Mouse (Mus musculus): ENCODE results near the gene Fam171a2. TPM values are rescaled to one million over a fixed set of nuclear protein-coding genes. Genes with fewer than 3 reads are reported as not detected.
A peak's percentile ranks its signal among the peaks of the same experiment; 100 is the strongest.
"Not testable (repeated sequence)": the region's sequence is repeated elsewhere in the genome, so short reads cannot be mapped to it uniquely, and the experiment has no call there.

The Fam171a2 gene
- polyA plus RNA-seq, 1 experiment from 2014 or later = 2.5 TPM

DNA sequence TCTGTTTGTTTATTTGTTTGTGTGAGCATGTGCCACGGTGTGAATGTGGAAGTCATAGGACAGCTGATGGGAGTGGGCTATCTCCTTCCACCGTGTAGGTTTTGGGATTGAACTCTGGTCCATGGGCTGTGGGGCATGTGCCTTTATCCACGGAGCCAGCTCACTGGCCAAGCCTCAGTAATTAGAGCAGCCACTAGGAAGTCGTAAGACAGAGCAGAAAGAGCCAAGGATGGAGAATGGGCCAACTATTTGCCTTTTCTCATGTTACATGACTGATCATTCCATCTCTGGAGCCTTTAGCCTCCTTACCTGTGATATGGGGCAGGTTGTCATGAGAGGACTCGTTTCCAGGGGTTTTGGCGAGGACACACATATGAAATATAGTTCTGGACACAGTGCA, 51.2 kb downstream of the Fam171a2 start:
- Histone ChIP-seq H3K9ac (ENCODE audit: low read length) (no peak overlapping the region), H3K27ac (ENCODE audit: low read length) (no peak overlapping the region), H3K27me3 (ENCODE audit: control insufficient read depth, insufficient read depth, low read length) (peaks cover 16% of the 10 kb centered on the region), H3K9me3 (replicated peaks; ENCODE audit: control insufficient read depth, low read length) (no peaks in the 10 kb centered on the region), H3K4me3 (replicated peaks; ENCODE audit: low read length) (no peak overlapping the region), H3K4me2 (ENCODE audit: low read depth, low read length) (no peak overlapping the region), H3K4me1 (ENCODE audit: control insufficient read depth, insufficient read depth, low read length) (peaks cover 28% of the 10 kb centered on the region), H3K36me3 (ENCODE audit: control insufficient read depth, insufficient read depth, low read length) (no peaks in the 10 kb centered on the region)
- 55% methylated on average over 6 of the region's 6 CpGs for WGBS
- no peak for ATAC-seq (ENCODE audit: insufficient read depth, low FRiP score)

DNA sequence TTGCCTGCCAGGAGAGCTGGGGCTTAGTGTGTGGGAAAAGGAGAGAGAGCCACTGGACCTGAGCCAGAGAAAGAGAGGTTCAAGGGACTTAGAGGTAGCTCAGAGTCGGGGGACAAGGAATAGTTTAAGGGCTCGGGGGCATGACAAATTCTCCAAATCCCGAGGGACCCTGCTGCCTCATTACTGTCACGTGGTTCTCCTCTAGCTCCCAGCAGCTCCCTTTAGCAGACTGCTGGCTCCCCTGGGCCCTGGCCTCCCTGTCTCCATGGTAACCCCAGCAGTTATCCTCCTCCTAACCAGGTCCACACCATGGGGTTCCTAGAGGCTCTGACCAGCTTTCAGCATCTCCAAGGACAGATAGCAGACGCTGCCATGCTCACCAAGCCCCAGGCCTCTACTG, 52.2 kb downstream of the Fam171a2 start:
- 20% methylated on average over 5 of the region's 5 CpGs for WGBS
- Histone ChIP-seq H3K9ac (ENCODE audit: low read length) (no peak overlapping the region), H3K4me1 (ENCODE audit: control insufficient read depth, insufficient read depth, low read length) (peaks cover 28% of the 10 kb centered on the region), H3K4me3 (replicated peaks; ENCODE audit: low read length) (no peak overlapping the region), H3K9me3 (replicated peaks; ENCODE audit: control insufficient read depth, low read length) (no peaks in the 10 kb centered on the region), H3K36me3 (ENCODE audit: control insufficient read depth, insufficient read depth, low read length) (no peaks in the 10 kb centered on the region), H3K4me2 (ENCODE audit: low read depth, low read length) (no peak overlapping the region), H3K27ac (ENCODE audit: low read length) (no peak overlapping the region), H3K27me3 (ENCODE audit: control insufficient read depth, insufficient read depth, low read length) (peaks cover 14% of the 10 kb centered on the region)
- ATAC-seq (ENCODE audit: insufficient read depth, low FRiP score) = no peak

DNA sequence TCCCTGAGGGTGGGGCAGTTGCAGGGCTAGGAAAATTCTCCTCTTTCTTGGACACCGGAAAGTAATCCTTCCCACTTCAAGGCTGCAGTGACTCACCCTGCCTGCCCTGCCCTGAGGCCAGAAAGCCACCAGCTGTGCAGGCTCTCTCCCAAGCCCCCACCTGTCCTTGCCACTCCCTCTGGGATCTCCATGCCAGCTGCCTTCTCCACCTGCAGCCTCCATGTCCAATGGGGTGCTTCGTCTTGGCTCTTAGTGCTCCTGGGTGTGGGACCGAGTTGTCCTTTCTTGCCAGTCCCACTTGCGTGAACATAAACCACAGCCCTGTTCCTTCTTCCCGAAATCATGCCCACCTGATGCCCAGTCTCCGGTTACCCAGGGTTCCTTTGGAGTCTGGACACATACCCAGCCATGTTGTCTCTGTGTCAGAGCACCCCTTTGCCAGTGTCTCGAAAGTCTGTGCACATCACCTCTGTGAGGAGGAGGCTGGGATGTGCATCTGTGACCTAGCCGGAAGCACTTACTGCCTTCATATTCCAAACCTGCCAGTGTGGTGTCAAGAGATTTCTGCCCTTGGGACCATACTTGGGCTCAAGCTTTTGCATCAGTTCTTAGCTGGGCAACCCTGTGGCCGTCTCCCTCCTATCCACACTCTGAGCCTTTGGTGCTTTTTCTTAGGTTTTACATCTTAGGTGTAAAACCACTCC, 52.9 kb downstream of the Fam171a2 start:
- H3K9me3 ChIP-seq (replicated peaks; ENCODE audit: control insufficient read depth, low read length) = no peaks in the 10 kb centered on the region
- peaks cover 26% of the 10 kb centered on the region for H3K4me1 ChIP-seq (ENCODE audit: control insufficient read depth, insufficient read depth, low read length)
- no peak overlapping the region for H3K9ac ChIP-seq (ENCODE audit: low read length)
- no peak overlapping the region for H3K4me2 ChIP-seq (ENCODE audit: low read depth, low read length)
- no peak overlapping the region for H3K27ac ChIP-seq (ENCODE audit: low read length)
- ATAC-seq (ENCODE audit: insufficient read depth, low FRiP score) = no peak
- H3K27me3 ChIP-seq (ENCODE audit: control insufficient read depth, insufficient read depth, low read length) = peaks cover 9% of the 10 kb centered on the region
- no peak overlapping the region for H3K4me3 ChIP-seq (replicated peaks; ENCODE audit: low read length)
- 79% methylated on average over 9 of the region's 9 CpGs for WGBS
- H3K36me3 ChIP-seq (ENCODE audit: control insufficient read depth, insufficient read depth, low read length) = no peaks in the 10 kb centered on the region

DNA sequence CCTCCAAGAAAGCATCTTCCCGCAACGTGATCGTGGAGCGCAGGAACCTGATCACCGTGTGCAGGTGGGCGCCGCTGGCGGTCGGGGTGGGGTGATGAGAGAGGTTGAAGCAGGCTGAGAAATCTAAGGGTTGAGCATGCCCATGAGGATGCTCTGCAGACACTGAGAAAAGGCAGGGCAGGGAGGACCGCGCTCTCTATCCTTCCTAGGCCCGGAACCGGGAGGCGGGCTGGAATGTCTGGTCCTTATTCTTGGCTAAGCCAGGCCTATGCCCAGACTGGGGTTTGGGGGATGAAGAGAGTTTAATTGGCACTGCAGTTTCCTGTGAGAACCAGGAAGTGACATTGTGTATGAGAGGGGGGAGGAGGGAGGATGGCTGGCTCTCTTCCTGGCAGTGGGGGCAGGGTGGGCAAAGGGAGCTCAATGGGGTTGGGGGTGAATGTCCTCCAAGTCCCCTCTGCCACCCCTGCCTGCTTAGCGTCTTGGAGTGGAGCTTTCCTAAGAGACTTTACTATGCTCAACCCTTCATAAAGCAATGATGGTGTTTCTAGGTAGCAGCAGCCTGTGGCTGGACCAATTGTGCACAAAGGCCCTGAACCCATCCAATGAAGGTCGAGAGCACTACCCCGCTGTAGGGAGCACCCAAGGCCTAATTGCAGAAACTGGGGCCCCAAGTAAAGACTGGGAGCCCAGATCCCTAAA, 53.6 kb downstream of the Fam171a2 start:
- ATAC-seq (ENCODE audit: insufficient read depth, low FRiP score) = no peak
- peak overlapping the region; percentile 55 for H3K9ac ChIP-seq (ENCODE audit: low read length)
- WGBS = 10% methylated on average over 17 of the region's 17 CpGs
- H3K4me2 ChIP-seq (ENCODE audit: low read depth, low read length) = peak overlapping the region; percentile 96
- peaks cover 21% of the 10 kb centered on the region for H3K4me1 ChIP-seq (ENCODE audit: control insufficient read depth, insufficient read depth, low read length)
- no peaks in the 10 kb centered on the region for H3K9me3 ChIP-seq (replicated peaks; ENCODE audit: control insufficient read depth, low read length)
- peaks cover 2% of the 10 kb centered on the region; the same call in 1 of the 2 replicates for H3K27me3 ChIP-seq (ENCODE audit: control insufficient read depth, insufficient read depth, low read length)
- peak overlapping the region; percentile 47 for H3K4me3 ChIP-seq (replicated peaks; ENCODE audit: low read length)
- H3K36me3 ChIP-seq (ENCODE audit: control insufficient read depth, insufficient read depth, low read length) = no peaks in the 10 kb centered on the region
- no peak overlapping the region for H3K27ac ChIP-seq (ENCODE audit: low read length)

DNA sequence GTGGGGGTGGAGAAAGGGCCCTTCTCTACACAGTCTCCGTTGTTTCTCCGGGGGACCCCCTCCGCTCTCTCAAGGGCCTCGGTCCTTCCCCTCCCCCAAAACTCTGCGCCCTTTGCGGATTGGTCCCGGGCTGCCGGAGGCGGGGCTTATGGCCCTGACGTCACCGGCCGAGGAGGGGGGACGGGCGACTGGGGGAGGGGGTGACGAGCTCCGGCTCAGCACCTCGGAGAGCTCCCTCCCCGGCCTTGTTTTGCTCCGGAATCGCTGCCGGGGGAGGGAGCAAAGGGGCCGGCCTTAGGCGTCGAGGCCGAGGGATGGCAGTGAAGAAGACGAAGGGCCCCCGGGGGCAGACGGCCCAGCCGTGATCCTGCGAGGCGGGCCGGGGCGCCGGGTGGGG, 54.2 kb downstream of the Fam171a2 start, which contains the start of gene Rundc3a:
Rundc3a (plus strand) TSS at position 166 of the 397 bp plus-strand sequence.
- peak within 1 kb of the TSS; percentile 55 for H3K9ac ChIP-seq (ENCODE audit: low read length)
- WGBS = under 1% methylated on average over 34 of the region's 34 CpGs
- H3K4me1 ChIP-seq (ENCODE audit: control insufficient read depth, insufficient read depth, low read length) = peaks cover 19% of the 10 kb centered on the region
- peak; percentile 73 for ATAC-seq (ENCODE audit: insufficient read depth, low FRiP score)
- H3K27me3 ChIP-seq (ENCODE audit: control insufficient read depth, insufficient read depth, low read length) = no peaks in the 10 kb centered on the region; the same call in 1 of the 2 replicates
- no peaks in the 10 kb centered on the region for H3K9me3 ChIP-seq (replicated peaks; ENCODE audit: control insufficient read depth, low read length)
- no peak within 1 kb of the TSS for H3K27ac ChIP-seq (ENCODE audit: low read length)
- H3K36me3 ChIP-seq (ENCODE audit: control insufficient read depth, insufficient read depth, low read length) = no peaks in the 10 kb centered on the region
- H3K4me3 ChIP-seq (replicated peaks; ENCODE audit: low read length) = peak within 1 kb of the TSS; percentile 47
- peak within 1 kb of the TSS; percentile 96 for H3K4me2 ChIP-seq (ENCODE audit: low read depth, low read length)

DNA sequence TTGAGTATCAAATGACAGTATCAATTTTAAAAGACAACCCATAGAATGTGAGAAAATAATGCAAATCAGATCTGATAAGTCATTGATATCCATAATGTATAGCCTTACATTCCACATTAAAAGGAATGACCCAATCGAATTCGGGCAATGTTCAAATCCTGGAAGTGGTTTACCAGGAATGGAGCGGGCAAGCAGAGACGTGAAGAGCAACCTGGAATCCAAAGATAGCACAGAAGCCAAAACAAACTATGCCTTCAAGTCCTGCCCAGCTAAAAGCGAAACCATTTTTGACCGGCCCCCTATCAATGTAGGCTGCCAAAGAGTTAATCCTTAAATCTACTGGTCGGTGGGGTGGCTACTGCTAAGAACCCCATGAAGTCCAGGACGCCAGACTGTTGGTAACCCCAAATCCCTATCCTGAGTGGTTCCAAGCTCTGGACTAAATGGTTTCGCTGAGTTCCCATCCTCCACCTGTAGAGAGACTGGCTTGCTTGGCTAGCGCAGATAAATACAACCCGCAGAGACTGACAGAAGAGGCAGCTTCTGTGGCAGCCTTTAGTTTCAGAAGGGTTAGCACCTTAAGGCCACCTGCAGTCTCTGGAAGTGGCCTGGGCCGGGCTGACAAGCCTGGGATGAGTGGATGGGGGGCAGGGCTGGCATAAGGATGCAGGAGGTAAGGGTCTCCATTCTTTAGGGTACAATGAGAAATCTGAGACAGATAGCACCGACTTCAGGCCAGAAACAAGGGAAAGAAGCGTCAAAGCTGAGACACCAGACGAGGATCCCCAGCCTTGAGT, 54.8 kb downstream of the Fam171a2 start:
- peak overlapping the region; percentile 96 for H3K4me2 ChIP-seq (ENCODE audit: low read depth, low read length)
- no peaks in the 10 kb centered on the region for H3K9me3 ChIP-seq (replicated peaks; ENCODE audit: control insufficient read depth, low read length)
- H3K4me3 ChIP-seq (replicated peaks; ENCODE audit: low read length) = peak overlapping the region; percentile 47
- no peak overlapping the region for H3K27ac ChIP-seq (ENCODE audit: low read length)
- 18% methylated on average over 15 of the region's 15 CpGs for WGBS
- no peaks in the 10 kb centered on the region; the same call in 1 of the 2 replicates for H3K27me3 ChIP-seq (ENCODE audit: control insufficient read depth, insufficient read depth, low read length)
- H3K4me1 ChIP-seq (ENCODE audit: control insufficient read depth, insufficient read depth, low read length) = peaks cover 19% of the 10 kb centered on the region
- no peaks in the 10 kb centered on the region for H3K36me3 ChIP-seq (ENCODE audit: control insufficient read depth, insufficient read depth, low read length)
- no peak overlapping the region for H3K9ac ChIP-seq (ENCODE audit: low read length)
- peak; percentile 12; the same call in 1 of the 2 replicates for ATAC-seq (ENCODE audit: insufficient read depth, low FRiP score)

DNA sequence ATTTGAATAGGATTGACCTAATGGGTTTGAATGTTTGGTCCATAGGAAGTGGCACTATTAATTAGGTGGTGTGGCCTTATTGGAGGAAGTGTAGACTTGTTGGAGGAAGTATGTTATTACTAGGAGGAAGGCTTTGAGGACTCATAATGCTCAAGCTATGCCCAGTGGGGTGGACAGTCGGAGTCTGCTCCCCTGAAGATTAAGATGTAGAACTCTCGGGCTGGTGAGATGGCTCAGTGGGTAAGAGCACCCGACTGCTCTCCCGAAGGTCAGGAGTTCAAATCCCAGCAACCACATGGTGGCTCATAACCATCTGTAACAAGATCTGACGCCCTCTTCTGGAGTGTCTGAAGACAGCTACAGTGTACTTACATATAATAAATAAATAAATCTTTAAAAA, 58.0 kb downstream of the Fam171a2 start:
- H3K36me3 ChIP-seq (ENCODE audit: control insufficient read depth, insufficient read depth, low read length); H3K27me3 ChIP-seq (ENCODE audit: control insufficient read depth, insufficient read depth, low read length); H3K4me3 ChIP-seq (replicated peaks; ENCODE audit: low read length); H3K4me2 ChIP-seq (ENCODE audit: low read depth, low read length); H3K9me3 ChIP-seq (replicated peaks; ENCODE audit: control insufficient read depth, low read length); H3K27ac ChIP-seq (ENCODE audit: low read length); ATAC-seq (ENCODE audit: insufficient read depth, low FRiP score); H3K9ac ChIP-seq (ENCODE audit: low read length): not testable (repeated sequence)
- 80% methylated on average over 4 of the region's 5 CpGs for WGBS
- H3K4me1 ChIP-seq (ENCODE audit: control insufficient read depth, insufficient read depth, low read length) = peaks cover 19% of the 10 kb centered on the region

Data from stomach, embryonic 16.5 days (tissue).